Mouse (Mus musculus): ENCODE results near the gene Pnpla3.

DNA sequence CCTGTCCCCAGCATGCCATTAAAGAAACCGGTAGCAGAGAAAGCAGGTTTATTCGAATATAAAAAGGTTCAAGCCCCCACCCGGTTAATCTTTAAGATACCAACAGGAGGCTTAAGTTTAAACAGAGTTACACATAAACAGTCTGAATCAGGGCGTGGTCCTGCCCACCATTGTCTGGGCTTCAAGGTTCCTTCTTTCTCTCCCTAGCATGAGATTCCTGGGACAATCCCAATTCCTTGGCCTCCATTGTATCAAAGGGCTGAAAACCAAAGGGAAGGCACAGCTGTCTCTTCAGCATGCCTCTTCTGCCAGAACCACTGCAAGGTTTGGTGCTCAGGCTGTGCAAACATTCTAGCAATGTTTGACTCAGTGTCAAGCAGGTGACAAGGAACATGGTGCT is 18.6 kb downstream of the Pnpla3 start:
- TF ChIP-seq EP300 (IDR thresholded peaks at IDR 0.05; ENCODE audit: low read depth) (no peak), CTCF (IDR thresholded peaks at IDR 0.05; ENCODE audit: low read depth) (no peak)
